In genomic region chr11:3771348-3771747, GRCm38 (mm10) we compare ENCODE assay signal across 12 mouse cellular contexts.
DNase-seq lines count a peak whose midpoint lies in the region; ATAC-seq and TF ChIP-seq lines count a peak whose summit lies in the region.
"Had no signal": no experiment of that assay in that cellular context is flagged by ENCODE, and none has a peak within 500 bp of the region (broad histone marks: within the 10 kb centered on the region; RNA-seq: fewer than 3 reads in every experiment).

No protein-coding gene starts in this region.

- ATAC-seq in midbrain, embryonic 11.5 days (ENCODE audit: low FRiP score): no peak
- no peak for ATAC-seq in midbrain, embryonic 14.5 days (ENCODE audit: low FRiP score, low TSS enrichment)
- no peak for ATAC-seq in forebrain, embryonic 14.5 days

- H3K9me3 ChIP-seq in midbrain, embryonic 11.5 days (ENCODE audit: control insufficient read depth, low read length): no peaks in the 10 kb centered on the region
- no peaks in the 10 kb centered on the region for H3K9me3 ChIP-seq in midbrain, embryonic 14.5 days (ENCODE audit: control insufficient read depth, low read length)
- no peaks in the 10 kb centered on the region for H3K9me3 ChIP-seq in forebrain, embryonic 14.5 days (replicated peaks; ENCODE audit: control insufficient read depth, low read length)
- H3K9me3 ChIP-seq: heart, embryonic 15.5 days; neural tube, embryonic 15.5 days had no signal

- no peak overlapping the region for H3K27ac ChIP-seq in midbrain, embryonic 11.5 days (ENCODE audit: low read depth, low read length)
- H3K27ac ChIP-seq in midbrain, embryonic 14.5 days (replicated peaks; ENCODE audit: low read depth, low read length): no peak overlapping the region
- H3K27ac ChIP-seq in small intestine, adult 2 months (ENCODE audit: insufficient read depth, low read depth, low read length): no peak overlapping the region
- H3K27ac ChIP-seq in forebrain, embryonic 14.5 days (ENCODE audit: low read depth, low read length): no peak overlapping the region
- H3K27ac ChIP-seq: heart, embryonic 15.5 days; macrophage; neural tube, embryonic 15.5 days had no signal

- peaks cover 5% of the 10 kb centered on the region for H3K4me1 ChIP-seq in midbrain, embryonic 11.5 days (ENCODE audit: control insufficient read depth, insufficient read depth, low read length)
- peaks cover 14% of the 10 kb centered on the region; the same call in 1 of the 2 replicates for H3K4me1 ChIP-seq in midbrain, embryonic 14.5 days (ENCODE audit: control insufficient read depth, insufficient read depth, low read length)
- H3K4me1 ChIP-seq in small intestine, adult 2 months (ENCODE audit: control insufficient read depth, insufficient read depth, insufficient read length, low read length): no peaks in the 10 kb centered on the region; the same call in 1 of the 2 replicates
- H3K4me1 ChIP-seq in forebrain, embryonic 14.5 days (ENCODE audit: control insufficient read depth, insufficient read depth, low read length): no peaks in the 10 kb centered on the region

- WGBS in midbrain, embryonic 11.5 days: 51% methylated on average over 6 of the region's 6 CpGs
- 58% methylated on average over 6 of the region's 6 CpGs for WGBS in midbrain, embryonic 14.5 days
- 47% methylated on average over 6 of the region's 6 CpGs for WGBS in small intestine, adult 2 months
- 48% methylated on average over 6 of the region's 6 CpGs for WGBS in forebrain, embryonic 14.5 days

- peaks cover 6% of the 10 kb centered on the region; the same call in 1 of the 2 replicates for H3K27me3 ChIP-seq in midbrain, embryonic 11.5 days (ENCODE audit: control insufficient read depth, insufficient read depth, low read length)
- H3K27me3 ChIP-seq in midbrain, embryonic 14.5 days (ENCODE audit: control insufficient read depth, insufficient read depth, low read length): no peaks in the 10 kb centered on the region; the same call in 1 of the 2 replicates
- peaks cover 17% of the 10 kb centered on the region for H3K27me3 ChIP-seq in small intestine, adult 2 months (ENCODE audit: control insufficient read depth, insufficient read depth, low read length)
- H3K27me3 ChIP-seq in forebrain, embryonic 14.5 days (replicated peaks; ENCODE audit: control insufficient read depth, insufficient read depth, low read length): peaks cover 21% of the 10 kb centered on the region
- H3K27me3 ChIP-seq: neural tube, embryonic 15.5 days had no signal

- DNase-seq in embryo, embryonic 10.5 days (ENCODE audit: low spot score): peak; percentile 15
- DNase-seq in embryo, embryonic 9.5 days (ENCODE audit: extremely low spot score): no peak
- DNase-seq in midbrain, embryonic 11.5 days (ENCODE audit: low spot score, missing footprints): peak; percentile 81
- DNase-seq in midbrain, embryonic 14.5 days: no peak
- peak; percentile 25 for DNase-seq in c-Kit-positive CD71-negative TER-119-negative erythroid progenitor cells, embryonic 14.5 days (ENCODE audit: low read depth)
- no peak for DNase-seq in forebrain, embryonic 14.5 days (ENCODE audit: low spot score)
- DNase-seq in ovary, adult 18-20 months (ENCODE audit: low spot score): no peak
- DNase-seq: kidney, adult 8-10 months had no signal

- H3K4me3 ChIP-seq in midbrain, embryonic 11.5 days (ENCODE audit: low read depth, low read length): no peak overlapping the region
- H3K4me3 ChIP-seq in midbrain, embryonic 14.5 days (replicated peaks; ENCODE audit: low read depth, low read length): no peak overlapping the region
- H3K4me3 ChIP-seq in small intestine, adult 2 months (ENCODE audit: low read depth, low read length): no peak overlapping the region
- no peak overlapping the region for H3K4me3 ChIP-seq in forebrain, embryonic 14.5 days (ENCODE audit: low read depth, low read length)
- H3K4me3 ChIP-seq: heart, embryonic 15.5 days; neural tube, embryonic 15.5 days had no signal

- no peak overlapping the region for H3K4me2 ChIP-seq in midbrain, embryonic 11.5 days
- no peak overlapping the region for H3K4me2 ChIP-seq in midbrain, embryonic 14.5 days (ENCODE audit: low read length)
- H3K4me2 ChIP-seq in forebrain, embryonic 14.5 days (ENCODE audit: low read length): no peak overlapping the region
- H3K4me2 ChIP-seq: heart, embryonic 15.5 days; neural tube, embryonic 15.5 days had no signal

- peak; percentile 35; the same call in 1 of the 2 replicates for TF ChIP-seq CTCF in small intestine, adult 2 months (IDR thresholded peaks at IDR 0.05; ENCODE audit: extremely low read depth, insufficient read length, insufficient replicate concordance, low read depth, low read length)

- no peaks in the 10 kb centered on the region for H3K36me3 ChIP-seq in midbrain, embryonic 11.5 days (ENCODE audit: control insufficient read depth, insufficient read depth, low read length)
- 0 out of 2 replicates have a peak, but pooled peaks cover 5% of the 10 kb centered on the region for H3K36me3 ChIP-seq in midbrain, embryonic 14.5 days (ENCODE audit: control insufficient read depth, insufficient read depth, low read length)
- H3K36me3 ChIP-seq in small intestine, adult 2 months (ENCODE audit: control insufficient read depth, insufficient read depth, low read length): no peaks in the 10 kb centered on the region
- H3K36me3 ChIP-seq in forebrain, embryonic 14.5 days (ENCODE audit: control insufficient read depth, insufficient read depth, low read length): no peaks in the 10 kb centered on the region
- H3K36me3 ChIP-seq: heart, embryonic 15.5 days had no signal

- no peak for TF ChIP-seq POLR2A in small intestine, adult 2 months (IDR thresholded peaks at IDR 0.05; ENCODE audit: low read depth, low read length)

- H3K9ac ChIP-seq in midbrain, embryonic 11.5 days (ENCODE audit: low read length): no peak overlapping the region
- H3K9ac ChIP-seq in midbrain, embryonic 14.5 days (replicated peaks; ENCODE audit: low read length): no peak overlapping the region
- H3K9ac ChIP-seq in forebrain, embryonic 14.5 days (ENCODE audit: low read length): no peak overlapping the region
- H3K9ac ChIP-seq: heart, embryonic 15.5 days; neural tube, embryonic 15.5 days had no signal

Comparison
In these comparisons a context has a peak if more than half of its experiments do, and no peak if none do; other contexts are left out.
1. DNase-seq: peak in embryo, embryonic 10.5 days (single experiment), midbrain, embryonic 11.5 days (single experiment) and c-Kit-positive CD71-negative TER-119-negative erythroid progenitor cells, embryonic 14.5 days (single experiment); none in embryo, embryonic 9.5 days (single experiment), midbrain, embryonic 14.5 days (single experiment), forebrain, embryonic 14.5 days (single experiment) and ovary, adult 18-20 months (single experiment).